In genomic region chr9:64447522-64447921, GRCm38 (mm10) we compare ENCODE assay signal across 8 mouse cellular contexts.
DNase-seq lines count a peak whose midpoint lies in the region; ATAC-seq and TF ChIP-seq lines count a peak whose summit lies in the region.

No protein-coding gene starts in this region.

- peak; percentile 52; the same call in 1 of the 2 replicates for ATAC-seq in lung, embryonic 15.5 days (ENCODE audit: borderline replicate concordance, extremely low read depth, low FRiP score, low TSS enrichment)
- ATAC-seq in forebrain, embryonic 11.5 days (replicated peaks; ENCODE audit: low FRiP score) = no peak
- ATAC-seq in liver, embryonic 16.5 days (ENCODE audit: low read depth) = peak; percentile 53; the same call in 1 of the 2 replicates
- 0 out of 2 replicates have a peak, but pooled peaks have one; percentile 34 for ATAC-seq in stomach, embryonic 14.5 days (ENCODE audit: insufficient number of reproducible peaks, insufficient read depth, low FRiP score, low read depth)

- no peak for DNase-seq in lung, postnatal 25 days (ENCODE audit: low spot score)
- DNase-seq in forebrain, embryonic 11.5 days (ENCODE audit: low spot score) = no peak
- peak; percentile 55 for DNase-seq in heart, postnatal 4 days
- DNase-seq in layer of hippocampus, adult 2 months (ENCODE audit: low spot score in 2 of 2) = peak; percentile 39 to 52
- DNase-seq in thymus, adult 2 months = no peak

- no peaks in the 10 kb centered on the region for H3K27me3 ChIP-seq in lung, embryonic 15.5 days
- no peaks in the 10 kb centered on the region for H3K27me3 ChIP-seq in forebrain, embryonic 11.5 days (ENCODE audit: control insufficient read depth, insufficient read depth, low read length)
- H3K27me3 ChIP-seq in liver, embryonic 16.5 days (ENCODE audit: control insufficient read depth, insufficient read depth, low read depth, low read length) = no peaks in the 10 kb centered on the region
- H3K27me3 ChIP-seq in stomach, embryonic 14.5 days (ENCODE audit: control insufficient read depth, insufficient read depth, low read length) = no peaks in the 10 kb centered on the region
- H3K27me3 ChIP-seq in thymus, adult 2 months (ENCODE audit: control insufficient read depth, insufficient read depth, low read length) = no peaks in the 10 kb centered on the region

- H3K36me3 ChIP-seq in lung, embryonic 15.5 days = no peaks in the 10 kb centered on the region
- H3K36me3 ChIP-seq in forebrain, embryonic 11.5 days (ENCODE audit: control insufficient read depth, insufficient read depth, low read length) = no peaks in the 10 kb centered on the region
- H3K36me3 ChIP-seq in liver, embryonic 16.5 days (ENCODE audit: control insufficient read depth, insufficient read depth) = no peaks in the 10 kb centered on the region
- no peaks in the 10 kb centered on the region for H3K36me3 ChIP-seq in stomach, embryonic 14.5 days (ENCODE audit: control insufficient read depth, insufficient read depth, low read length)
- no peaks in the 10 kb centered on the region for H3K36me3 ChIP-seq in thymus, adult 2 months (ENCODE audit: control insufficient read depth, insufficient read depth, low read length)

- peaks cover 20% of the 10 kb centered on the region for H3K4me1 ChIP-seq in lung, embryonic 15.5 days
- H3K4me1 ChIP-seq in forebrain, embryonic 11.5 days (replicated peaks; ENCODE audit: control insufficient read depth, insufficient read depth, low read length) = peaks cover 8% of the 10 kb centered on the region; the same call in 1 of the 2 replicates
- H3K4me1 ChIP-seq in liver, embryonic 16.5 days (ENCODE audit: control insufficient read depth, low read depth, low read length) = peaks cover 12% of the 10 kb centered on the region
- H3K4me1 ChIP-seq in stomach, embryonic 14.5 days (ENCODE audit: control insufficient read depth, insufficient read depth, low read length) = peaks cover 13% of the 10 kb centered on the region
- peaks cover 10% of the 10 kb centered on the region for H3K4me1 ChIP-seq in thymus, adult 2 months (replicated peaks; ENCODE audit: control insufficient read depth, insufficient read depth, low read length)

- no peak overlapping the region for H3K9ac ChIP-seq in lung, embryonic 15.5 days
- H3K9ac ChIP-seq in forebrain, embryonic 11.5 days (ENCODE audit: low read length) = peak overlapping the region; percentile 20; the same call in 1 of the 2 replicates
- H3K9ac ChIP-seq in liver, embryonic 16.5 days (ENCODE audit: low read depth, low read length) = no peak overlapping the region
- H3K9ac ChIP-seq in stomach, embryonic 14.5 days (replicated peaks; ENCODE audit: low read depth, low read length) = no peak overlapping the region

- H3K9me3 ChIP-seq in lung, embryonic 15.5 days = no peaks in the 10 kb centered on the region
- H3K9me3 ChIP-seq in forebrain, embryonic 11.5 days (ENCODE audit: control insufficient read depth, low read length) = no peaks in the 10 kb centered on the region
- no peaks in the 10 kb centered on the region for H3K9me3 ChIP-seq in liver, embryonic 16.5 days (replicated peaks; ENCODE audit: control insufficient read depth, low read length)
- no peaks in the 10 kb centered on the region for H3K9me3 ChIP-seq in stomach, embryonic 14.5 days (ENCODE audit: control insufficient read depth, low read depth, low read length)

- peak overlapping the region; percentile 69 for H3K27ac ChIP-seq in lung, embryonic 15.5 days
- H3K27ac ChIP-seq in forebrain, embryonic 11.5 days (ENCODE audit: low read depth, low read length) = no peak overlapping the region
- no peak overlapping the region for H3K27ac ChIP-seq in layer of hippocampus, adult 2 months
- 0 out of 2 replicates have a peak overlapping the region, but pooled peaks have one; percentile 31 for H3K27ac ChIP-seq in liver, embryonic 16.5 days (ENCODE audit: low read length)
- peak overlapping the region; percentile 21; the same call in 1 of the 2 replicates for H3K27ac ChIP-seq in stomach, embryonic 14.5 days (ENCODE audit: low read length)
- no peak overlapping the region for H3K27ac ChIP-seq in thymus, adult 2 months (ENCODE audit: control insufficient read depth, insufficient read depth, low read length)

- TF ChIP-seq POLR2A in thymus, adult 2 months (IDR thresholded peaks at IDR 0.05; ENCODE audit: control insufficient read depth, extremely low read depth, insufficient read depth, low read length, poor library complexity) = no peak

- peak overlapping the region; percentile 10; the same call in 1 of the 2 replicates for H3K4me2 ChIP-seq in lung, embryonic 15.5 days
- H3K4me2 ChIP-seq in forebrain, embryonic 11.5 days (ENCODE audit: low read depth, low read length, severe bottlenecking) = no peak overlapping the region
- peak overlapping the region; percentile 22; the same call in 1 of the 2 replicates for H3K4me2 ChIP-seq in liver, embryonic 16.5 days (ENCODE audit: low read depth, low read length)
- no peak overlapping the region for H3K4me2 ChIP-seq in stomach, embryonic 14.5 days (replicated peaks; ENCODE audit: low read depth, low read length)

- TF ChIP-seq CTCF in layer of hippocampus, adult 2 months (conservative IDR thresholded peaks at IDR 0.05) = no peak
- TF ChIP-seq CTCF in thymus, adult 2 months (IDR thresholded peaks at IDR 0.05; ENCODE audit: borderline replicate concordance, control insufficient read depth, extremely low read depth, insufficient read depth, low read length, poor library complexity) = no peak

- 16% methylated on average over 6 of the region's 6 CpGs for WGBS in lung, embryonic 15.5 days
- WGBS in forebrain, embryonic 11.5 days = 49% methylated on average over 6 of the region's 6 CpGs
- WGBS in liver, embryonic 16.5 days (ENCODE audit: insufficient replicate concordance) = 3% methylated on average over 6 of the region's 6 CpGs
- 26% methylated on average over 6 of the region's 6 CpGs for WGBS in stomach, embryonic 14.5 days
- 13% methylated on average over 6 of the region's 6 CpGs for WGBS in thymus, adult 2 months

- no peak overlapping the region for H3K4me3 ChIP-seq in lung, embryonic 15.5 days
- no peak overlapping the region for H3K4me3 ChIP-seq in forebrain, embryonic 11.5 days (ENCODE audit: low read depth, low read length)
- H3K4me3 ChIP-seq in layer of hippocampus, adult 2 months = no peak overlapping the region
- no peak overlapping the region for H3K4me3 ChIP-seq in liver, embryonic 16.5 days (ENCODE audit: low read depth, low read length)
- H3K4me3 ChIP-seq in stomach, embryonic 14.5 days (ENCODE audit: low read depth, low read length) = no peak overlapping the region
- no peak overlapping the region for H3K4me3 ChIP-seq in thymus, adult 2 months (ENCODE audit: control insufficient read depth, insufficient read depth, low read length)

Comparison
In these comparisons a context has a peak if more than half of its experiments do, and no peak if none do; other contexts are left out.
1. H3K27ac ChIP-seq: peak in lung, embryonic 15.5 days (single experiment), liver, embryonic 16.5 days (single experiment) and stomach, embryonic 14.5 days (single experiment); none in forebrain, embryonic 11.5 days (single experiment), layer of hippocampus, adult 2 months (single experiment) and thymus, adult 2 months (single experiment).
2. H3K4me2 ChIP-seq: peak in lung, embryonic 15.5 days (single experiment) and liver, embryonic 16.5 days (single experiment); none in forebrain, embryonic 11.5 days (single experiment) and stomach, embryonic 14.5 days (single experiment).
3. DNase-seq: peak in heart, postnatal 4 days (single experiment) and layer of hippocampus, adult 2 months (2 of 2); none in lung, postnatal 25 days (single experiment), forebrain, embryonic 11.5 days (single experiment) and thymus, adult 2 months (single experiment).